In genomic region chr3:95315094-95315843, GRCm38 (mm10) we compare ENCODE assay signal across 7 mouse cellular contexts. TPM values are rescaled to one million over a fixed set of nuclear protein-coding genes. Genes with fewer than 3 reads are reported as not detected.
DNase-seq lines count a peak whose midpoint lies in the region; ATAC-seq and TF ChIP-seq lines count a peak whose summit lies in the region.

No protein-coding gene starts in this region.

- TF ChIP-seq POLR2A in cortical plate, adult 2 months (IDR thresholded peaks at IDR 0.05; ENCODE audit: extremely low read depth, insufficient read depth, low read length): no peak
- peak; percentile 62 for TF ChIP-seq POLR2A in small intestine, adult 2 months (IDR thresholded peaks at IDR 0.05; ENCODE audit: low read depth, low read length)

- H3K9me3 ChIP-seq in intestine, embryonic 14.5 days (ENCODE audit: control insufficient read depth, low read length): no peaks in the 10 kb centered on the region
- H3K9me3 ChIP-seq in limb, embryonic 11.5 days (ENCODE audit: control insufficient read depth, low read length): no peaks in the 10 kb centered on the region
- H3K9me3 ChIP-seq in midbrain, embryonic 13.5 days: no peaks in the 10 kb centered on the region

- ATAC-seq in intestine, embryonic 14.5 days (replicated peaks; ENCODE audit: low FRiP score, low TSS enrichment, low read depth): peak; percentile 94
- ATAC-seq in limb, embryonic 11.5 days (ENCODE audit: insufficient number of reproducible peaks, low FRiP score, low TSS enrichment, low read depth): peak; percentile 90
- ATAC-seq in midbrain, embryonic 13.5 days: peak; percentile 94

- TF ChIP-seq CTCF in cortical plate, adult 2 months (IDR thresholded peaks at IDR 0.05; ENCODE audit: extremely low read depth, insufficient read depth, low read length): no peak
- TF ChIP-seq CTCF in small intestine, adult 2 months (IDR thresholded peaks at IDR 0.05; ENCODE audit: extremely low read depth, insufficient read length, insufficient replicate concordance, low read depth, low read length): no peak

- peak; percentile 86 for DNase-seq in adipocyte (ENCODE audit: low spot score)
- DNase-seq in gastrocnemius, postnatal 14 days: peak; percentile 94
- peak; percentile 95 for DNase-seq in intestine, embryonic 14.5 days (ENCODE audit: low spot score)
- peak; percentile 94 for DNase-seq in limb, embryonic 11.5 days (ENCODE audit: low spot score)

- intact Hi-C loops in gastrocnemius, postnatal 14 days (cut with DNase I; ENCODE audit: low total_unique reads): no loop called here

- under 1% methylated on average over 69 of the region's 71 CpGs for WGBS in intestine, embryonic 14.5 days
- under 1% methylated on average over 70 of the region's 71 CpGs for WGBS in limb, embryonic 11.5 days
- WGBS in midbrain, embryonic 13.5 days: under 1% methylated on average over 67 of the region's 71 CpGs
- WGBS in small intestine, adult 2 months: under 1% methylated on average over 71 of the region's 71 CpGs

- H3K27ac ChIP-seq in cortical plate, adult 2 months (ENCODE audit: insufficient read depth, low read length): peak overlapping the region; percentile 47
- peak overlapping the region; percentile 97 for H3K27ac ChIP-seq in intestine, embryonic 14.5 days (ENCODE audit: low read depth)
- H3K27ac ChIP-seq in limb, embryonic 11.5 days (replicated peaks; ENCODE audit: low read depth, low read length): peak overlapping the region; percentile 90
- H3K27ac ChIP-seq in midbrain, embryonic 13.5 days: peak overlapping the region; percentile 92
- peak overlapping the region; percentile 62 for H3K27ac ChIP-seq in small intestine, adult 2 months (ENCODE audit: insufficient read depth, low read depth, low read length)

- peak overlapping the region; percentile 67 for H3K4me2 ChIP-seq in intestine, embryonic 14.5 days (ENCODE audit: low read length)
- H3K4me2 ChIP-seq in limb, embryonic 11.5 days (ENCODE audit: low read depth, severe bottlenecking): peak overlapping the region; percentile 80
- H3K4me2 ChIP-seq in midbrain, embryonic 13.5 days (replicated peaks): peak overlapping the region; percentile 74

- peak overlapping the region; percentile 99 for H3K9ac ChIP-seq in intestine, embryonic 14.5 days (ENCODE audit: low read length)
- H3K9ac ChIP-seq in limb, embryonic 11.5 days (ENCODE audit: low read length): peak overlapping the region; percentile 98
- peak overlapping the region; percentile 97 for H3K9ac ChIP-seq in midbrain, embryonic 13.5 days (replicated peaks)

- no peaks in the 10 kb centered on the region for H3K27me3 ChIP-seq in intestine, embryonic 14.5 days (replicated peaks; ENCODE audit: control insufficient read depth, insufficient read depth, low read length)
- no peaks in the 10 kb centered on the region for H3K27me3 ChIP-seq in limb, embryonic 11.5 days (ENCODE audit: control insufficient read depth, insufficient read depth, low read length)
- H3K27me3 ChIP-seq in midbrain, embryonic 13.5 days: no peaks in the 10 kb centered on the region
- H3K27me3 ChIP-seq in small intestine, adult 2 months (ENCODE audit: control insufficient read depth, insufficient read depth, low read length): no peaks in the 10 kb centered on the region

- peaks cover 2% of the 10 kb centered on the region; the same call in 1 of the 2 replicates for H3K4me1 ChIP-seq in cortical plate, adult 2 months (ENCODE audit: control insufficient read depth, insufficient read depth, low read length)
- peaks cover 17% of the 10 kb centered on the region for H3K4me1 ChIP-seq in intestine, embryonic 14.5 days (replicated peaks; ENCODE audit: control insufficient read depth, insufficient read depth, low read length)
- H3K4me1 ChIP-seq in limb, embryonic 11.5 days (ENCODE audit: control insufficient read depth, insufficient read depth, low read length): peaks cover 13% of the 10 kb centered on the region
- H3K4me1 ChIP-seq in midbrain, embryonic 13.5 days (replicated peaks): peaks cover 40% of the 10 kb centered on the region
- H3K4me1 ChIP-seq in small intestine, adult 2 months (ENCODE audit: control insufficient read depth, insufficient read depth, insufficient read length, low read length): peaks cover 27% of the 10 kb centered on the region; the same call in 1 of the 2 replicates

- peaks cover 8% of the 10 kb centered on the region for H3K36me3 ChIP-seq in intestine, embryonic 14.5 days (ENCODE audit: control insufficient read depth, insufficient read depth, low read length)
- H3K36me3 ChIP-seq in limb, embryonic 11.5 days (ENCODE audit: control insufficient read depth, insufficient read depth, low read length): no peaks in the 10 kb centered on the region; the same call in 1 of the 2 replicates
- peaks cover 6% of the 10 kb centered on the region for H3K36me3 ChIP-seq in midbrain, embryonic 13.5 days
- peaks cover 4% of the 10 kb centered on the region for H3K36me3 ChIP-seq in small intestine, adult 2 months (ENCODE audit: control insufficient read depth, insufficient read depth, low read length)

- peak overlapping the region; percentile 51 for H3K4me3 ChIP-seq in cortical plate, adult 2 months (ENCODE audit: insufficient read depth, low read length)
- H3K4me3 ChIP-seq in intestine, embryonic 14.5 days (ENCODE audit: low read depth, low read length): peak overlapping the region; percentile 87
- peak overlapping the region; percentile 91 for H3K4me3 ChIP-seq in limb, embryonic 11.5 days (ENCODE audit: low read depth, low read length)
- H3K4me3 ChIP-seq in midbrain, embryonic 13.5 days (replicated peaks): peak overlapping the region; percentile 85
- H3K4me3 ChIP-seq in small intestine, adult 2 months (ENCODE audit: low read depth, low read length): peak overlapping the region; percentile 71

RNA-seq across cellular contexts. Expression of gene Cers2, which starts 0.7 kb away (rescaled TPM):
- polyA plus RNA-seq in cortical plate, adult 2 months (2012; rRNA removed): 101 and 110 TPM in 2 replicates
- total RNA-seq in gastrocnemius, postnatal 14 days (2021): 10 to 100 TPM; 27.8 to 33.2 TPM
- 130 and 143 TPM in 2 replicates for polyA plus RNA-seq in intestine, embryonic 14.5 days (2014; fragmentation: Nextera tagmentation; extraction: Ambion mirVana)
- polyA plus RNA-seq in limb, embryonic 11.5 days (2014; fragmentation: Nextera tagmentation; extraction: Ambion mirVana): 132 and 138 TPM in 2 replicates
- 91.3 and 93.8 TPM in 2 replicates for polyA plus RNA-seq in midbrain, embryonic 13.5 days (2015; fragmentation: Nextera tagmentation; extraction: Ambion mirVana)
- polyA plus RNA-seq in small intestine, adult 2 months (2012; rRNA removed): 51.3 and 84.0 TPM in 2 replicates

RNA-seq across cellular contexts. Expression of gene Anxa9, which starts 8.3 kb away (rescaled TPM):
- polyA plus RNA-seq in cortical plate, adult 2 months (2012; rRNA removed): 2.3 and 2.4 TPM in 2 replicates
- under 1 TPM; 0.18 to 0.27 TPM for total RNA-seq in gastrocnemius, postnatal 14 days (2021)
- 1.5 and 1.6 TPM in 2 replicates for polyA plus RNA-seq in intestine, embryonic 14.5 days (2014; fragmentation: Nextera tagmentation; extraction: Ambion mirVana)
- polyA plus RNA-seq in limb, embryonic 11.5 days (2014; fragmentation: Nextera tagmentation; extraction: Ambion mirVana): 1.6 and 1.8 TPM in 2 replicates
- 0.58 and 0.63 TPM in 2 replicates for polyA plus RNA-seq in midbrain, embryonic 13.5 days (2015; fragmentation: Nextera tagmentation; extraction: Ambion mirVana)
- polyA plus RNA-seq in small intestine, adult 2 months (2012; rRNA removed): 0.52 and 0.65 TPM in 2 replicates

RNA-seq across cellular contexts. Expression of gene Prune1, which starts 33.4 kb away (rescaled TPM):
- polyA plus RNA-seq in cortical plate, adult 2 months (2012; rRNA removed): 24.8 and 26.2 TPM in 2 replicates
- total RNA-seq in gastrocnemius, postnatal 14 days (2021): 10 to 100 TPM; 35.3 to 35.6 TPM
- polyA plus RNA-seq in intestine, embryonic 14.5 days (2014; fragmentation: Nextera tagmentation; extraction: Ambion mirVana): 16.5 and 20.6 TPM in 2 replicates
- polyA plus RNA-seq in limb, embryonic 11.5 days (2014; fragmentation: Nextera tagmentation; extraction: Ambion mirVana): 26.8 and 27.6 TPM in 2 replicates
- polyA plus RNA-seq in midbrain, embryonic 13.5 days (2015; fragmentation: Nextera tagmentation; extraction: Ambion mirVana): 46.4 and 50.1 TPM in 2 replicates
- 4.4 and 11.5 TPM in 2 replicates for polyA plus RNA-seq in small intestine, adult 2 months (2012; rRNA removed)

RNA-seq across cellular contexts. Expression of gene Mindy1, which starts 34.1 kb away (rescaled TPM):
- 29.6 and 33.9 TPM in 2 replicates for polyA plus RNA-seq in cortical plate, adult 2 months (2012; rRNA removed)
- 10 to 100 TPM; 19.6 to 22.5 TPM for total RNA-seq in gastrocnemius, postnatal 14 days (2021)
- polyA plus RNA-seq in intestine, embryonic 14.5 days (2014; fragmentation: Nextera tagmentation; extraction: Ambion mirVana): 38.5 and 39.8 TPM in 2 replicates
- polyA plus RNA-seq in limb, embryonic 11.5 days (2014; fragmentation: Nextera tagmentation; extraction: Ambion mirVana): 34.9 and 35.4 TPM in 2 replicates
- 47.5 and 50.5 TPM in 2 replicates for polyA plus RNA-seq in midbrain, embryonic 13.5 days (2015; fragmentation: Nextera tagmentation; extraction: Ambion mirVana)
- 58.5 and 89.2 TPM in 2 replicates for polyA plus RNA-seq in small intestine, adult 2 months (2012; rRNA removed)

RNA-seq across cellular contexts. Expression of gene Setdb1, which starts 41.7 kb away (rescaled TPM):
- 34.6 and 37.5 TPM in 2 replicates for polyA plus RNA-seq in cortical plate, adult 2 months (2012; rRNA removed)
- total RNA-seq in gastrocnemius, postnatal 14 days (2021): 10 to 100 TPM; 10.4 to 12.8 TPM
- polyA plus RNA-seq in intestine, embryonic 14.5 days (2014; fragmentation: Nextera tagmentation; extraction: Ambion mirVana): 45.2 and 51.3 TPM in 2 replicates
- 62.3 and 67.8 TPM in 2 replicates for polyA plus RNA-seq in limb, embryonic 11.5 days (2014; fragmentation: Nextera tagmentation; extraction: Ambion mirVana)
- 45.7 and 49.9 TPM in 2 replicates for polyA plus RNA-seq in midbrain, embryonic 13.5 days (2015; fragmentation: Nextera tagmentation; extraction: Ambion mirVana)
- 3.3 and 5.3 TPM in 2 replicates for polyA plus RNA-seq in small intestine, adult 2 months (2012; rRNA removed)

Comparison
In these comparisons a context has a peak if more than half of its experiments do, and no peak if none do; other contexts are left out.
1. Peak in every context shown above with its lines: DNase-seq, ATAC-seq, H3K4me3 ChIP-seq and H3K27ac ChIP-seq.
2. H3K27ac ChIP-seq: peak in every context shown above with its lines; median percentile 97 in intestine, embryonic 14.5 days; 92 in midbrain, embryonic 13.5 days; 90 in limb, embryonic 11.5 days; 62 in small intestine, adult 2 months; 47 in cortical plate, adult 2 months.